Mouse (Mus musculus) thymus, adult 2 months (tissue): ENCODE measurements around the gene Nbr1. TPM values are rescaled to one million over a fixed set of nuclear protein-coding genes. Genes with fewer than 3 reads are reported as not detected.

ENCODE experiments used
- DNase-seq: peaks from one replicate; pipeline ENCODE4 v3.0.0; 2021
- H3K27ac ChIP-seq: fragments of 200-500 bp; 2 replicates; pipeline ENCODE4 v1.5.1; 2012; ENCODE audit warnings: low read length, control low read depth; ENCODE audit not compliant: control insufficient read depth, insufficient read depth
- H3K27me3 ChIP-seq: fragments of 200-500 bp; 2 replicates; pipeline ENCODE4 v1.6.1; 2012; ENCODE audit warnings: mild to moderate bottlenecking, low read length, moderate library complexity, mixed read lengths; ENCODE audit not compliant: control insufficient read depth, insufficient read depth
- H3K36me3 ChIP-seq: fragments of 200-500 bp; 2 replicates; pipeline ENCODE4 v1.6.1; 2012; ENCODE audit warnings: mild to moderate bottlenecking, low read length, moderate library complexity; ENCODE audit not compliant: control insufficient read depth, insufficient read depth
- H3K4me1 ChIP-seq: fragments of 200-500 bp; replicated peaks from 2 replicates; pipeline ENCODE4 v1.6.1; 2012; ENCODE audit warnings: low read length; ENCODE audit not compliant: control insufficient read depth, insufficient read depth
- H3K4me3 ChIP-seq: fragments of 200-500 bp; 2 replicates; pipeline ENCODE4 v1.5.1; 2012; ENCODE audit warnings: mild to moderate bottlenecking, low read length, control low read depth, moderate library complexity; ENCODE audit not compliant: control insufficient read depth, insufficient read depth
- CTCF ChIP-seq: fragments of 200-500 bp; IDR thresholded peaks from 2 replicates; pipeline ENCODE4 v1.5.1; 2012; ENCODE audit warnings: mild to moderate bottlenecking, control low read depth, low read length, moderate library complexity, borderline replicate concordance; ENCODE audit not compliant: control insufficient read depth, poor library complexity, insufficient read depth; ENCODE audit errors: extremely low read depth
- POLR2A ChIP-seq: fragments of 200-500 bp; IDR thresholded peaks from 2 replicates; pipeline ENCODE4 v1.6.1; 2012; ENCODE audit warnings: mild to moderate bottlenecking, low read length, control low read depth, moderate library complexity; ENCODE audit not compliant: control insufficient read depth, poor library complexity, insufficient read depth; ENCODE audit errors: extremely low read depth
- WGBS: fragments of 180-500 bp; shearing (Covaris S2); methylation state at CpG from one replicate; pipeline ENCODE4 v1.1.7; 2018; 5-methylcytosine and 5-hydroxymethylcytosine counted together
- polyA plus RNA-seq: library from polyadenylated mRNA; depleted of rRNA; stranded (reverse); fragments of >200 nt; gene quantifications from 2 replicates; pipeline ENCODE4 v1.2.3, GENCODE M21; 2012

Nbr1 gene
- polyA plus RNA-seq, 1 experiment = 142 TPM

DNA sequence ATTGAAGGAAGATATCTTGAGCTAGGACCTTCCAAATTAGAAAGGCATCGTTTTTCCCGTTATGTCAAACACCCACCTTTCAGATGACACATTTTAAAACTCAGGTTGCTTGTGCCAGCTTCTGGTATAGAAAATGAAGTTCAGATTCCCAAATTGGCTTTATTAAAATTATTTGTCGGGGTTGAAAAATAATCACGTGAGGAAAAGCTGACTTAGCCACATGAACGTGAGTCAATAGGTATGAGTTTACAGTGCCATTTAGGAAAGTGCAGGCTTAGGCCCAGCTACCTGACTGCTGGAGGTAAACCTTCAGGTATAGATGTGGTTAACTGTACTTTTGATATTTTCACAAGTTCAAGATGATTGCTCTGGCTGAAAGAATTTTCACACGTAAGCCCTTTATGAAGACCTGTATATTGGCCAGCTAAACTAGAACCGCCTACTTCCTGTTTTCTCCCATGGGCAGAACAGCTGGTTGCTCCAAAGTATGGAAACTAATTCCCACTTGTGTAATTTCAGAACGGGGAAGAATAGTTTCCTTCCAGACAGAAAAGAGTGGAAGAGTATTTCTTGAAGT lies 1.5 kb downstream of the Nbr1 start:
- H3K4me3 ChIP-seq = no peak overlapping the region
- 4% methylated on average over 8 of the region's 8 CpGs for WGBS
- H3K27me3 ChIP-seq = no peaks in the 10 kb centered on the region
- H3K4me1 ChIP-seq = peaks cover 5% of the 10 kb centered on the region
- DNase-seq = no peak
- TF ChIP-seq POLR2A (no peak), CTCF (no peak)
- no peak overlapping the region for H3K27ac ChIP-seq
- peaks cover 16% of the 10 kb centered on the region for H3K36me3 ChIP-seq

DNA sequence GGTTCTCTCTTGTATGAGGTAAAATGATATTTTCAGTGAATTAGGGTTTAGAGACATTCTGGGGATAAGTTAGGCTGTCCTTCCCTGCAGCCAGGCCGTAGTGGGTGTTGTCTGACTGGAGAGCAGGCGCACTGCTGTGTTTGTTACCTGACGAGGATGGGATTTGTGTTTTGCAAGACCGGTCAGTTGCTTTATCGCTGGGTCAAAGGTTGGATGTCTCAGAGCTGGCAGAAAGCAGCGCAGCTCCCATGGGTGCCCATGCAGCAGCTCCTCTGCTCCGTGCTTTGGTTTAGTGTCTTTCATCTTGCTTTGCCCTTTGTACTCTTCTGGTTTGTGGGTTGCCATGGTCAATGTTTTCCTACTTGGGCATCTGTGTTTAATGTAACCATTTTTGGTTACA lies 4.6 kb downstream of the Nbr1 start:
- Histone ChIP-seq H3K27ac (no peak overlapping the region), H3K4me1 (0 out of 2 replicates have a peak, but pooled peaks cover 2% of the 10 kb centered on the region), H3K36me3 (peaks cover 40% of the 10 kb centered on the region), H3K27me3 (no peaks in the 10 kb centered on the region), H3K4me3 (no peak overlapping the region)
- no peak for TF ChIP-seq CTCF
- TF ChIP-seq POLR2A = no peak
- DNase-seq = no peak
- WGBS = 93% methylated on average over 7 of the region's 7 CpGs

DNA sequence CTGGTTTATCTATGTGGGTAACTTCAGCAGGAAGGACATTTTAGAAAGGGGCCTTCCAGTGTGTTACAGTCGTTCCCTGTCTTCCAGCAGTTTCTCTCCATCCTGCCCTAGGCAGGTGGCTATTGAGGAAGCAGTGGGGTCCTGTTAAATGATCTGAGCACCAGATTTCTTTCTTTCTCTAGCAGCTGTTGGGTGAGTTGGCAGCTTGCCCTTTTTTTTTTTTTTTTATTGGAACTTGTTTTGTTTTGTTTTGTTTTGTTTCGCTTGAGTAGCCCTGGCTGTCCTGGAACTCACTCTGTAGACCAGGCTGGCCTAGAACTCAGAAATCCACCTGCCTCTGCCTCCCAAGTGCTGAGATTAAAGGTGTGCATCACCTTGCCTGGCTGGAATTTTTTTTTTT lies 5.0 kb downstream of the Nbr1 start:
- TF ChIP-seq CTCF = no peak
- TF ChIP-seq POLR2A = no peak
- Histone ChIP-seq H3K4me1 (0 out of 2 replicates have a peak, but pooled peaks cover 2% of the 10 kb centered on the region), H3K27me3 (no peaks in the 10 kb centered on the region), H3K4me3 (no peak overlapping the region), H3K36me3 (peaks cover 40% of the 10 kb centered on the region), H3K27ac (no peak overlapping the region)
- 74% methylated on average over 2 of the region's 2 CpGs for WGBS
- DNase-seq = no peak

DNA sequence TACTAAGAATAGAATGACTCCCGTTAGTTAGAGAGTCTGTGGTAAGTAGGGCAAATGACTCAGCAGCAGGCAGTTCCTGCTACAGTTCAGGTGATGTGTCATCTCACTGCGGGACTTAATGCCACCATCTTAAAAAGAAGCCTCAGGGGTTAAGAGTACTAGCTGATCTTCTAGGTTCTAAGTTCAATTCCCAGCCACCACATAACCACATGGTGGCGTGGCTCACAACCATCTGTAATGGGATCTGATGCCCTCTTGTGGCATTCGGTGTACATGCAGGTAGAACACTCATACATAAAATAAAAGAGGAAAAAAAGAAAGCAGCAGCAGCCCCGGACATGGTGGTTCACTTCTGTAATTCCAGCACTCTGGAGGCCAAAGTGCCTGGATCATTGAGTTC lies 10.4 kb downstream of the Nbr1 start:
- TF ChIP-seq POLR2A (no peak), CTCF (no peak)
- no peaks in the 10 kb centered on the region for H3K27me3 ChIP-seq
- no peak overlapping the region for H3K4me3 ChIP-seq
- no peaks in the 10 kb centered on the region for H3K4me1 ChIP-seq
- H3K36me3 ChIP-seq = peaks cover 71% of the 10 kb centered on the region
- 18% methylated on average over 5 of the region's 5 CpGs for WGBS
- peak; percentile 66 for DNase-seq
- H3K27ac ChIP-seq = no peak overlapping the region

DNA sequence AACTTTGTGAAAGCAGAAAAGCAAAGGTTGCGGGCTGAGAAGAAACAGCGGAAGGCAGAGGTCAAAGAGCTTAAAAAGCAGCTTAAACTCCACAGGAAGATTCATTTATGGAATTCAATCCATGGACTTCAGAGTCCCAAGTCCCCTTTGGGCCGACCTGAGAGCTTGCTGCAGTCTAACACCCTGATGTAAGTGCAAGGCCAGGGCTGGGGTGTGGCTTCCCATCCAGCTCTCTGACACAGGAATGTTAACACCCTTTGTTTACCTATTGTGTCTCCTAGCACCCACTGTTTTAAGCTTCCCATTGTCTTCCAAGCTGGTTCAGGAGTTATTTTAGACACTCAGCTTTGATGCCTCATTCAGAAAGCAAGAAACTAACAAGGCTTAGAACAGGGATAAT lies 16.5 kb downstream of the Nbr1 start:
- H3K36me3 ChIP-seq = peaks cover 97% of the 10 kb centered on the region
- no peak overlapping the region for H3K27ac ChIP-seq
- no peak for DNase-seq
- H3K4me3 ChIP-seq = no peak overlapping the region
- no peaks in the 10 kb centered on the region for H3K27me3 ChIP-seq
- TF ChIP-seq POLR2A (no peak), CTCF (no peak)
- H3K4me1 ChIP-seq = no peaks in the 10 kb centered on the region
- 94% methylated on average over 3 of the region's 3 CpGs for WGBS

DNA sequence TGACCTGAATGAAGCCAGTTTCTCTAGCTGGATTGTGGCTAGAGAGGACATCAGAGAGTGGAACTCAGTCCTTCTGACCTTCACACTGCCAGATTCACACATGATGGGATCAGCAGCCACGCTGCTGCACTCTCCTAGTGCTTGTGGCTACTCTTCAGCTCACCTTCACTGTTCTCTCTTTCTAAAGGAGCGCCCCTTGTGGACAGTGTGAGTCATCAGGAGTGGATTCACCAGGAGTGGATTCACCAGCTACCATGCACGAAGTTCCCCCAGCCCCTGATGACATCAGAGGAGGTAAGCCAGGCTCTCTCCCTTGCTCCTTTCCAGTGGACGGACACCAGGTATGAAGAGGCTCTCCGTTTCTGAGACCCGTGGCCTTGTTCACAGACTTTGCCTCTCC lies 24.2 kb downstream of the Nbr1 start:
- WGBS = 92% methylated on average over 6 of the region's 6 CpGs
- no peak overlapping the region for H3K27ac ChIP-seq
- peaks cover 86% of the 10 kb centered on the region for H3K36me3 ChIP-seq
- no peak for TF ChIP-seq POLR2A
- TF ChIP-seq CTCF = no peak
- no peaks in the 10 kb centered on the region for H3K27me3 ChIP-seq
- no peak for DNase-seq
- no peaks in the 10 kb centered on the region for H3K4me1 ChIP-seq
- H3K4me3 ChIP-seq = no peak overlapping the region
